Mouse (Mus musculus) E14TG2a.4 (cell line): Measurements from ENCODE around the gene Ccdc136.
A peak's percentile ranks its signal among the peaks of the same experiment; 100 is the strongest.

Experiments used
- H3K27me3 ChIP-seq: 2 replicates; pipeline ENCODE4 v1.6.1; 2014; ENCODE audit warnings: low read length, control low read depth; ENCODE audit not compliant: insufficient read depth
- H3K36me3 ChIP-seq: 2 replicates; pipeline ENCODE4 v1.6.1; 2014; ENCODE audit warnings: low read length, control low read depth; ENCODE audit not compliant: insufficient read depth
- H3K4me1 ChIP-seq: replicated peaks from 2 replicates; pipeline ENCODE4 v1.6.1; 2014; ENCODE audit warnings: low read depth, low read length, control low read depth
- H3K4me3 ChIP-seq: replicated peaks from 2 replicates; pipeline ENCODE4 v1.5.1; 2014; ENCODE audit warnings: mild to moderate bottlenecking, low read length
- H3K9me3 ChIP-seq: 2 replicates; pipeline ENCODE4 v1.6.1; 2014; ENCODE audit warnings: low read length, control low read depth
- CTCF ChIP-seq: conservative IDR thresholded peaks from 2 replicates; pipeline ENCODE4 v1.5.1; 2014; ENCODE audit warnings: low read length
- NANOG ChIP-seq: IDR thresholded peaks from 2 replicates; pipeline ENCODE4 v1.6.1; 2014; ENCODE audit warnings: borderline replicate concordance, low read length, mixed read lengths
- POU5F1 ChIP-seq: IDR thresholded peaks from 2 replicates; pipeline ENCODE4 v1.6.1; 2014; ENCODE audit warnings: low read length, borderline replicate concordance

Gene Ccdc136

GRCm38 (mm10) chr6:29362246-29363128, 33.6 kb upstream of the Ccdc136 start:
- Histone ChIP-seq H3K4me1 (no peaks in the 10 kb centered on the region), H3K9me3 (no peaks in the 10 kb centered on the region), H3K27me3 (no peaks in the 10 kb centered on the region), H3K36me3 (peaks cover 83% of the 10 kb centered on the region), H3K4me3 (no peak overlapping the region)
- TF ChIP-seq NANOG (no peak), CTCF (peak; percentile 17; the same call in 1 of the 2 replicates), POU5F1 (no peak)

- H3K9me3 ChIP-seq, result no peaks in the 10 kb centered on the region
These were observed 33.0 kb upstream of the Ccdc136 start for GRCm38 (mm10) chr6:29363129-29363515.

GRCm38 (mm10) chr6:29365277-29365676, 30.8 kb upstream of the Ccdc136 start:
- TF ChIP-seq CTCF, result no peak
- TF ChIP-seq POU5F1, result no peak
- H3K4me3 ChIP-seq, result no peak overlapping the region
- H3K27me3 ChIP-seq, result no peaks in the 10 kb centered on the region
- H3K36me3 ChIP-seq, result peaks cover 76% of the 10 kb centered on the region
- no peaks in the 10 kb centered on the region for H3K4me1 ChIP-seq
- H3K9me3 ChIP-seq, result no peaks in the 10 kb centered on the region

More at GRCm38 (mm10) chr6:29363129-29363515, 33.0 kb upstream of the Ccdc136 start:
- H3K27me3 ChIP-seq, result no peaks in the 10 kb centered on the region
- H3K4me1 ChIP-seq, result no peaks in the 10 kb centered on the region
- H3K4me3 ChIP-seq, result no peak overlapping the region
- no peak for TF ChIP-seq NANOG
- no peak for TF ChIP-seq CTCF
- no peak for TF ChIP-seq POU5F1
- peaks cover 82% of the 10 kb centered on the region for H3K36me3 ChIP-seq

GRCm38 (mm10) chr6:29377386-29377785, 18.7 kb upstream of the Ccdc136 start:
- Histone ChIP-seq H3K4me1 (peaks cover under 1% of the 10 kb centered on the region; the same call in 1 of the 2 replicates), H3K4me3 (no peak overlapping the region), H3K9me3 (no peaks in the 10 kb centered on the region), H3K36me3 (peaks cover 62% of the 10 kb centered on the region), H3K27me3 (no peaks in the 10 kb centered on the region)
- TF ChIP-seq NANOG (no peak), POU5F1 (no peak)

GRCm38 (mm10) chr6:29378678-29379077, 17.4 kb upstream of the Ccdc136 start:
- H3K4me1 ChIP-seq, result peaks cover 9% of the 10 kb centered on the region
- no peaks in the 10 kb centered on the region for H3K9me3 ChIP-seq
- H3K36me3 ChIP-seq, result peaks cover 49% of the 10 kb centered on the region
- TF ChIP-seq POU5F1 (no peak), NANOG (no peak), CTCF (no peak)
- H3K27me3 ChIP-seq, result no peaks in the 10 kb centered on the region
- H3K4me3 ChIP-seq, result no peak overlapping the region

GRCm38 (mm10) chr6:29379954-29380353, 16.2 kb upstream of the Ccdc136 start:
- no peak overlapping the region for H3K4me3 ChIP-seq
- TF ChIP-seq POU5F1, result no peak
- no peak for TF ChIP-seq CTCF
- no peak for TF ChIP-seq NANOG
- H3K27me3 ChIP-seq, result no peaks in the 10 kb centered on the region

GRCm38 (mm10) chr6:29382442-29382841, 13.7 kb upstream of the Ccdc136 start:
- TF ChIP-seq NANOG (no peak), POU5F1 (no peak), CTCF (no peak)
- Histone ChIP-seq H3K9me3 (no peaks in the 10 kb centered on the region), H3K4me3 (no peak overlapping the region), H3K4me1 (peaks cover 21% of the 10 kb centered on the region), H3K27me3 (peaks cover 12% of the 10 kb centered on the region), H3K36me3 (peaks cover 11% of the 10 kb centered on the region)

More at GRCm38 (mm10) chr6:29379954-29380353, 16.2 kb upstream of the Ccdc136 start:
- peaks cover 36% of the 10 kb centered on the region for H3K36me3 ChIP-seq
- H3K9me3 ChIP-seq, result no peaks in the 10 kb centered on the region
- H3K4me1 ChIP-seq, result peaks cover 12% of the 10 kb centered on the region

- H3K9me3 ChIP-seq, result no peaks in the 10 kb centered on the region
- H3K4me3 ChIP-seq, result peak within 1 kb of the TSS; percentile 63
- TF ChIP-seq CTCF, result no peak
- no peak for TF ChIP-seq NANOG
- TF ChIP-seq POU5F1, result no peak
- H3K36me3 ChIP-seq, result no peaks in the 10 kb centered on the region
- peaks cover 28% of the 10 kb centered on the region for H3K27me3 ChIP-seq
- H3K4me1 ChIP-seq, result peaks cover 33% of the 10 kb centered on the region
These were observed 8.0 kb upstream of the Ccdc136 start, which contains the start of gene Opn1sw for GRCm38 (mm10) chr6:29388052-29388518. Gene Opn1sw (minus strand): TSS chr6:29388468.

- TF ChIP-seq POU5F1, result no peak
- TF ChIP-seq NANOG, result no peak
- no peak for TF ChIP-seq CTCF
- Histone ChIP-seq H3K4me1 (peaks cover 29% of the 10 kb centered on the region), H3K27me3 (peaks cover 33% of the 10 kb centered on the region), H3K36me3 (no peaks in the 10 kb centered on the region), H3K4me3 (peak overlapping the region; percentile 63), H3K9me3 (no peaks in the 10 kb centered on the region)
These were observed 7.5 kb upstream of the Ccdc136 start for GRCm38 (mm10) chr6:29388606-29389080.
